Mouse (Mus musculus) stomach, postnatal 0 days (tissue): ENCODE data around the gene Erc2. TPM values are rescaled to one million over a fixed set of nuclear protein-coding genes. Genes with fewer than 3 reads are reported as not detected.

Experiments
- ATAC-seq: fragments of 200-750 bp; cut with Nextera tagmentation; 2 replicates; pipeline ENCODE4 v1.8.0; 2017; ENCODE audit not compliant: low FRiP score, low TSS enrichment
- DNase-seq: peaks from one replicate; pipeline ENCODE4 v3.0.0-alpha.2; 2016; ENCODE audit warnings: low spot score
- H3K27ac ChIP-seq: fragments of 300-500 bp; sonication (generic); replicated peaks from 2 replicates; pipeline ENCODE4 v1.5.1; 2014; ENCODE audit warnings: mild to moderate bottlenecking, control low read depth
- H3K27me3 ChIP-seq: fragments of 300-500 bp; sonication (generic); 2 replicates; pipeline ENCODE4 v1.6.1; 2014; ENCODE audit warnings: low read length; ENCODE audit not compliant: control insufficient read depth, insufficient read depth
- H3K36me3 ChIP-seq: fragments of 300-500 bp; sonication (generic); 2 replicates; pipeline ENCODE4 v1.6.1; 2014; ENCODE audit warnings: low read length, mixed read lengths; ENCODE audit not compliant: control insufficient read depth, insufficient read depth
- H3K4me1 ChIP-seq: fragments of 300-500 bp; sonication (generic); replicated peaks from 2 replicates; pipeline ENCODE4 v1.6.1; 2014; ENCODE audit warnings: antibody characterized with exemption; ENCODE audit not compliant: control insufficient read depth, insufficient read depth
- H3K4me2 ChIP-seq: fragments of 300-500 bp; sonication (generic); replicated peaks from 2 replicates; pipeline ENCODE4 v1.6.1; 2014; ENCODE audit warnings: low read depth, mild to moderate bottlenecking, control low read depth, moderate library complexity
- H3K4me3 ChIP-seq: fragments of 300-500 bp; sonication (generic); 2 replicates; pipeline ENCODE4 v1.5.1; 2014; ENCODE audit warnings: low read depth, low read length, control low read depth
- H3K9ac ChIP-seq: fragments of 300-500 bp; sonication (generic); 2 replicates; pipeline ENCODE4 v1.6.1; 2014; ENCODE audit warnings: mild to moderate bottlenecking, low read length, control low read depth, mixed read lengths
- H3K9me3 ChIP-seq: fragments of 300-500 bp; sonication (generic); 2 replicates; pipeline ENCODE4 v1.6.1; 2016; ENCODE audit warnings: low read length; ENCODE audit not compliant: control insufficient read depth
- CTCF ChIP-seq: IDR thresholded peaks from 2 replicates; pipeline ENCODE4 v1.5.1; 2016; ENCODE audit warnings: antibody characterized with exemption, low read depth, mild to moderate bottlenecking, moderate library complexity
- EP300 ChIP-seq: optimal IDR thresholded peaks from 2 replicates; pipeline ENCODE3; 2016; ENCODE audit warnings: antibody characterized with exemption
- WGBS: fragments of 180-500 bp; shearing (Covaris S2); extraction: QIAGEN DNeasy Blood & Tissue Kit; methylation state at CpG from one replicate; pipeline ENCODE4 v1.1.7; 2014; 5-methylcytosine and 5-hydroxymethylcytosine counted together
- polyA plus RNA-seq: library from polyadenylated mRNA; unstranded; fragments of >200 nt; fragmentation: Nextera tagmentation; extraction: Ambion mirVana; gene quantifications from 2 replicates; pipeline ENCODE4 v1.2.1, GENCODE M21; 2015

Erc2 gene
- polyA plus RNA-seq, 1 experiment from 2014 or later, result 3.0 TPM

- H3K4me3 ChIP-seq, result no peak overlapping the region
- no peak overlapping the region for H3K4me2 ChIP-seq
- H3K9ac ChIP-seq, result no peak overlapping the region
- 48% methylated on average over 2 of the region's 2 CpGs for WGBS
- H3K27ac ChIP-seq, result no peak overlapping the region
- H3K4me1 ChIP-seq, result no peaks in the 10 kb centered on the region
- H3K27me3 ChIP-seq, result no peaks in the 10 kb centered on the region
- H3K36me3 ChIP-seq, result no peaks in the 10 kb centered on the region
- no peaks in the 10 kb centered on the region for H3K9me3 ChIP-seq
- ATAC-seq (no peak), DNase-seq (no peak)
- TF ChIP-seq EP300 (no peak), CTCF (no peak)
Measured at GRCm38 (mm10) chr14:27642981-27643380, 20.8 kb downstream of the Erc2 start.

DNA sequence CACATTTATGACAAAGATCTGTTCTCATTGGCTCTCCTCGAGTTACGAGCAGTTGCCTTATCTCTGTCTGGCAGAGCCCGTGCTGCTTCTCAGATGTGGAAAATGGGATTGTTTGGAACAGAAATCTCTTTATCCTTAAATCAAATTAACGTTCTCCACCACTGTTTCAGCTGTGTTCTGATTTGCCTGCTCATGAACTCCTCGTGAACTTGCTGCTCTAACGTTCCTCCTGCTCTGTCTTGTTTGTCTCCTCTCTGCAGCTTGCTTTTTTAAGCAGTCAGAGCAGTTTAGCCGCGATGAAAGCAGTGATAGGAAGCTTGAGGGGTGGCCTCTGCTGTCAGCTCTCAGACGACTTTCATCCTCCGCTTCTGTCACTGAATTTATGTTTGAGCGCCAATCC is 32.4 kb downstream of the Erc2 start:
- no peak overlapping the region for H3K9ac ChIP-seq
- H3K9me3 ChIP-seq, result no peaks in the 10 kb centered on the region
- no peak overlapping the region for H3K4me2 ChIP-seq
- H3K4me1 ChIP-seq, result no peaks in the 10 kb centered on the region
- H3K36me3 ChIP-seq, result no peaks in the 10 kb centered on the region
- H3K4me3 ChIP-seq, result no peak overlapping the region
- no peak overlapping the region for H3K27ac ChIP-seq
- no peaks in the 10 kb centered on the region for H3K27me3 ChIP-seq
- DNase-seq (no peak), ATAC-seq (no peak)
- WGBS, result 13% methylated on average over 11 of the region's 11 CpGs
- TF ChIP-seq CTCF, result no peak
- no peak for TF ChIP-seq EP300

GRCm38 (mm10) chr14:27658616-27659015 is 36.4 kb downstream of the Erc2 start:
- Histone ChIP-seq H3K9ac (no peak overlapping the region), H3K27ac (no peak overlapping the region), H3K4me3 (no peak overlapping the region), H3K36me3 (no peaks in the 10 kb centered on the region), H3K4me1 (no peaks in the 10 kb centered on the region), H3K27me3 (no peaks in the 10 kb centered on the region), H3K9me3 (no peaks in the 10 kb centered on the region), H3K4me2 (no peak overlapping the region)
- WGBS, result 60% methylated on average over 3 of the region's 3 CpGs
- TF ChIP-seq CTCF, result no peak
- no peak for TF ChIP-seq EP300
- ATAC-seq (no peak), DNase-seq (no peak)

GRCm38 (mm10) chr14:27661466-27661865 is 39.2 kb downstream of the Erc2 start:
- no peaks in the 10 kb centered on the region for H3K27me3 ChIP-seq
- H3K4me2 ChIP-seq, result no peak overlapping the region
- TF ChIP-seq EP300 (no peak), CTCF (no peak)
- ATAC-seq (no peak), DNase-seq (no peak)
- H3K4me3 ChIP-seq, result no peak overlapping the region
- H3K4me1 ChIP-seq, result no peaks in the 10 kb centered on the region
- no peaks in the 10 kb centered on the region for H3K9me3 ChIP-seq
- 36% methylated on average over 4 of the region's 4 CpGs for WGBS
- no peak overlapping the region for H3K27ac ChIP-seq
- no peaks in the 10 kb centered on the region for H3K36me3 ChIP-seq
- no peak overlapping the region for H3K9ac ChIP-seq

DNA sequence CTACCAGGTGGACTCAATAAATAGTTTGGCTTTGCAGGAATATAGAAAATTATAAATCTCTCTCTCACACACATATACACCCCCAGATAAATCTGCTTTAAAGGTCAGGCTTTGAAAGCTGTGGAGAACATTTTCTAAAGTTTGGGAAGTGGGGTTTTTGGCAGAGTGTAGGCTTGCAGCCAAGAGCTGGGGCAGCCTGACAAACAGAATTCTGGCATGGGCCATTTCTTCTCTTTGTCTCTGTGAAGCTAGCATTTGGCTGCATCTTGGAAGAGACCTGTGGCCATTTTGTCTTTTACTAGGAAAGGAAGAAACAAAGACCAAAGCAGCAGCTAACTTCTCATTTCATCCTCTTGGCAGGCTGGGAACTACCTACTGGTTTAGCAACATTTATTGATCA is 40.0 kb downstream of the Erc2 start:
- DNase-seq, result no peak

DNA sequence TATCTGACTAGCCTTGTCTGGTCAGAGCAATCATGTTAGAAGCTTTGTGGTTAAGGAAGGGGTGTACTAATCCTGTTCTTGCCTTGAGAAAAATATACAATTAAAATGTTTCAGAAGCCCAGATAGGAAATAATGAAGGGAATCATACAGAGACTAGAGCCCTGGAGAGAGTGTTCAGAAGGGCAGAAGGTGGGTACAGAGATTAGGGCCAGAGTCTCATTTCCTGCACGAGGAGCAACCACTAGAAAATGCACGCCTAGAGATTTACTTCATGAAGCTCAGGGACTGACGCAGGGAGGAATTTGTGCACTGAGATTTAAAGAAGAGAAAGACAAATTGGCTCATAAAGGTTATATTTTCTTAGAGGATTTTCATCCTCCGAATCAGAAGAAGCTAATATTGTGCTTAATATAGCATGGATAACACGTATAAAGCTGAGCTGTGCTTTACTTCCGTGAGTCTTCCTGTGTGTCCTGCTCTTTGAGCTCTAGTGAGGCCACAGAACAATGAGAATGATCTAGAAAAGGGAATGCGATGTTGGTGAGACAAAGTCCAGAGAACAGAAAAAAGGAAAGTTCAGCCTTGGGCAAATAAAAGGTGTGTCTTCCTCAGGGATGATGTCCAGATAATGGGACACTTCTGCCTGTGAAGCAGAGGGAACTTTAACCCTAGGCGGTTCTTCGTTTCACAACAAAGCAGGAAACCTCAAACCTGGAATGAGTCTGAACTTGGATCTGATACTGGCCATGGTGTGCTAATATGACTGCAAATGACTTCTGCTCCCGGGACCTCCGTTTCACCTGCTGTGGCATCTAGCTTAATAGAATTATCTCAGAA is 45.0 kb downstream of the Erc2 start:
- DNase-seq (no peak), ATAC-seq (no peak)
- Histone ChIP-seq H3K9ac (no peak overlapping the region), H3K4me2 (no peak overlapping the region), H3K4me1 (no peaks in the 10 kb centered on the region), H3K9me3 (no peaks in the 10 kb centered on the region), H3K4me3 (no peak overlapping the region), H3K27ac (no peak overlapping the region), H3K27me3 (no peaks in the 10 kb centered on the region), H3K36me3 (no peaks in the 10 kb centered on the region)
- TF ChIP-seq CTCF, result no peak
- no peak for TF ChIP-seq EP300
- WGBS, result 75% methylated on average over 11 of the region's 11 CpGs

More for the DNA sequence above, 40.0 kb downstream of the Erc2 start:
- Histone ChIP-seq H3K36me3 (no peaks in the 10 kb centered on the region), H3K9me3 (no peaks in the 10 kb centered on the region), H3K27me3 (no peaks in the 10 kb centered on the region), H3K27ac (no peak overlapping the region), H3K4me2 (no peak overlapping the region), H3K9ac (no peak overlapping the region), H3K4me3 (no peak overlapping the region), H3K4me1 (no peaks in the 10 kb centered on the region)
- no peak for TF ChIP-seq CTCF
- TF ChIP-seq EP300, result no peak
- ATAC-seq, result no peak
